Mouse (Mus musculus) megakaryocyte, embryonic 14.5 days (primary cell): ENCODE measurements around the gene Anp32e.
"Not testable (repeated sequence)": the region's sequence is repeated elsewhere in the genome, so short reads cannot be mapped to it uniquely, and the experiment has no call there.

Experiments used
- FLI1 ChIP-seq: IDR thresholded peaks from 2 replicates; pipeline ENCODE4 v1.6.1; 2012; ENCODE audit warnings: low read length, inconsistent platforms, mixed read lengths
- GATA1 ChIP-seq: IDR thresholded peaks from 3 replicates; pipeline ENCODE4 v1.6.1; 2012; ENCODE audit warnings: mixed read lengths, low read length, inconsistent platforms, borderline replicate concordance

DNA sequence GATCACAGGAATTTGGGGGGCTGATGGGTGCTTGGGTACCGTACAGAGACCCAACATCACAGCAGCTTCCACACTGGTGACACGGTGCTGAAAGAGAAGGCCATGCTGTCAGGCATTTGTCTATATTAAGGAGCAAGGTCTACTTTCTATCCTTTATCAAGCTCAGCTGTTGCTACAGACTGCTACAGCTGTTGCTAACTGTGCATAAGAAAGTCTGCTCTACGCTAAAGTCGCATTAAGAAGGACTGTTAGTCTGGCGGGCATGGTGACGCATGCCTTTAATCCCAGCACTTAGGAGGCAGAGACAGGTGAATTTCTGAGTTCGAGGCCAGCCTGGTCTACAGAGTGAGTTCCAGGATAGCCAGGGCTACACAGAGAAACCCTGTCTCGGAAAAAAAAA, 33.1 kb downstream of the Anp32e start:
- TF ChIP-seq FLI1, GATA1: not testable (repeated sequence)
